Mouse (Mus musculus): ENCODE data around the gene Notch2.

- TF ChIP-seq POLR2A (IDR thresholded peaks at IDR 0.05; ENCODE audit: borderline replicate concordance, extremely low read depth, low read depth, low read length) (no peak), CTCF (IDR thresholded peaks at IDR 0.05; ENCODE audit: insufficient read depth, low read length) (no peak)
Measured at GRCm38 (mm10) chr3:98005306-98005705, 8.0 kb upstream of the Notch2 start.
